Mouse (Mus musculus) neural tube, embryonic 14.5 days (tissue): ENCODE measurements around the gene Nek1. TPM values are rescaled to one million over a fixed set of nuclear protein-coding genes. Genes with fewer than 3 reads are reported as not detected.

Experiments used
- ATAC-seq: fragments of 200-750 bp; cut with Nextera tagmentation; 2 replicates; pipeline ENCODE4 v1.8.0; 2017; ENCODE audit warnings: low read depth, mild to moderate bottlenecking, moderate TSS enrichment, moderate library complexity
- H3K27ac ChIP-seq: fragments of 300-500 bp; sonication (generic); 2 replicates; pipeline ENCODE4 v1.5.1; 2014; ENCODE audit warnings: low read depth, mild to moderate bottlenecking, control low read depth, low read length, moderate library complexity, mixed read lengths
- H3K27me3 ChIP-seq: fragments of 300-500 bp; sonication (generic); 2 replicates; pipeline ENCODE4 v1.6.1; 2014; ENCODE audit warnings: low read length; ENCODE audit not compliant: control insufficient read depth, insufficient read depth
- H3K36me3 ChIP-seq: fragments of 300-500 bp; sonication (generic); 2 replicates; pipeline ENCODE4 v1.6.1; 2014; ENCODE audit warnings: low read length, mixed read lengths; ENCODE audit not compliant: control insufficient read depth, insufficient read depth
- H3K4me1 ChIP-seq: fragments of 300-500 bp; sonication (generic); 2 replicates; pipeline ENCODE4 v1.6.1; 2014; ENCODE audit warnings: low read length; ENCODE audit not compliant: control insufficient read depth, insufficient read depth
- H3K4me2 ChIP-seq: fragments of 300-500 bp; sonication (generic); 2 replicates; pipeline ENCODE4 v1.6.1; 2014; ENCODE audit warnings: mild to moderate bottlenecking, low read depth, low read length, control low read depth
- H3K4me3 ChIP-seq: fragments of 300-500 bp; sonication (generic); 2 replicates; pipeline ENCODE4 v1.5.1; 2014; ENCODE audit warnings: low read depth, low read length, control low read depth, mixed read lengths
- H3K9ac ChIP-seq: fragments of 300-500 bp; sonication (generic); replicated peaks from 2 replicates; pipeline ENCODE4 v1.6.1; 2014; ENCODE audit warnings: low read depth, mild to moderate bottlenecking, control low read depth, low read length, mixed read lengths
- H3K9me3 ChIP-seq: fragments of 300-500 bp; sonication (generic); 2 replicates; pipeline ENCODE4 v1.6.1; 2016; ENCODE audit warnings: low read length; ENCODE audit not compliant: control insufficient read depth
- WGBS: fragments of 180-500 bp; shearing (Covaris S2); extraction: QIAGEN DNeasy Blood & Tissue Kit; methylation state at CpG from one replicate; pipeline ENCODE4 v1.1.7; 2014; 5-methylcytosine and 5-hydroxymethylcytosine counted together
- polyA plus RNA-seq: library from polyadenylated mRNA; unstranded; fragments of >200 nt; fragmentation: Nextera tagmentation; extraction: Ambion mirVana; gene quantifications from 2 replicates; pipeline ENCODE4 v1.2.1, GENCODE M21; 2014

Nek1 gene
- polyA plus RNA-seq, 1 experiment from 2014 or later, result 42.9 TPM

DNA sequence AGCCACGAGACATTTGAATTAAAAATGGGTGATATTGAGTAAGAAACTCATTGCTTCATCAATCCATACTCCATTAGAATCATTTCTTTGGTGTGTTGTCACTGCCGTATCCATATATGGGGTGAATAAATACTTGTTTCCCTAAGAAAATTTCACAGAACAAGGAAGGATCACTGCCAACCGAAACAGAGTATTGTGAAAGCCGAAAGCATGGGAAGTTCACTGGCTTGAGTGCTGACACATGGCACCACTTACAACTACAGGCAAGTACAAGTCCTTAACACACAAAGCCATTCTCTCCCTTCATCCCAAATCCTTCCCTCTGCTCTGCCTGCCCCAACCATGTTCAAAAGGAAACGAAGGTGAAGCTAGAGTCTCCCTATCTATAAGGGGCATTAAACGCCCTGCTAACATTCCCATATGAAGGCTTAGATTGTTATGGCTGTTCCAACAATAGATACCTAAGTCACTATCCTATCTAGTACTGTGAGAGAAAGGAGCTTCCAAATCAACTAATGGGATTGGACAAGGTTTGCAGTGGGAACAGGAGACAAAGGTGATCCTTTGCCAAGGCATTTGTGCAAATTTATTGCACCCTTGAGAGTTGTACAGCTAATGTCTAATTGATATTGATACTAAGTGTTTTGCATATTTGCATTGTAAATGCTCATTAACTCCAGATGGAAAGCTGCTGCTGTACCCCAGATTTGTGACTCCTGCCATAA lies 168.6 kb downstream of the Nek1 start:
- Histone ChIP-seq H3K4me3 (no peak overlapping the region), H3K27me3 (no peaks in the 10 kb centered on the region), H3K9ac (no peak overlapping the region), H3K9me3 (no peaks in the 10 kb centered on the region), H3K4me2 (no peak overlapping the region), H3K27ac (no peak overlapping the region), H3K4me1 (no peaks in the 10 kb centered on the region), H3K36me3 (no peaks in the 10 kb centered on the region)
- ATAC-seq, result peak; percentile 86
- WGBS, result 81% methylated on average over 6 of the region's 6 CpGs

DNA sequence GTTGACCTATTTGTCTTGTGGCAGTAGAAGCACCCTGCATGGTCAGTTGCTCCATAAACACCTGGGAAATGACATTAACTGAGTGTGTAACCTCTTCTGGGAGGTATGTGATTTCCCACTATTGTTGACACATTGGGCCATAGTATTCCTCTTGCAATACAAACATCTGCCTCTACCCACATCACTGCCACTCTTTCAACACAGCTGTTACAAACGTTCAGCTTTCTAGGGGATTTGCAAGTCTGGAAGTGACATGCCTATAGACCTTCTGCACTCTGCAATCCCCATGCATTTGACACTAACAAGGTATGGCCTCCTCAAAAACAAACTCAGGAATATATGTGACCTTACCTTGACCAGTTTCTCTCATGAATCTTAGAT lies 169.2 kb downstream of the Nek1 start:
- Histone ChIP-seq H3K36me3 (no peaks in the 10 kb centered on the region), H3K9me3 (no peaks in the 10 kb centered on the region), H3K27ac (no peak overlapping the region), H3K27me3 (no peaks in the 10 kb centered on the region), H3K4me2 (no peak overlapping the region), H3K4me1 (no peaks in the 10 kb centered on the region), H3K4me3 (no peak overlapping the region), H3K9ac (no peak overlapping the region)
- peak; percentile 61 for ATAC-seq
- WGBS, result 47% methylated on average over 1 of the region's 1 CpGs

DNA sequence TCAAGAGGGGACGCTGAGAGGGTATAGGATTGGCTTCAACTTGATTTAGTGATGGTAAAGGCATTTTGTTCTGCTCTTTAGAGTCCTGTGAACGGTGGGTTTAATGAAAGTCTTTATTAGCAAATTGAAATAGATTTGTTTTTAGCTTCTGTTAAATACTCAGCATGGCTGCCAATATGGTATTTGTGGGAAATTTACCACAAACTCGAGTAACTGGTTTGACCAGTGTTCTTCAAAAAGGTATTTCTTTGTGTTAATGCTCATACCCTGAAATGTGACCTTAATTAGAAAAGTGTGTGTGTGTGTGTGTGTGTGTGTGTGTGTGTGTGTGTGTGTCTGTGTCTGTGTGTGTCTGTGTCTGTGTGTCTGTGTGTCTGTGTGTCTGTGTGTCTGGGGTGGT lies 178.6 kb downstream of the Nek1 start:
- no peaks in the 10 kb centered on the region for H3K27me3 ChIP-seq
- H3K36me3 ChIP-seq, result no peaks in the 10 kb centered on the region
- no peak overlapping the region for H3K9ac ChIP-seq
- no peaks in the 10 kb centered on the region for H3K4me1 ChIP-seq
- no peak overlapping the region for H3K4me3 ChIP-seq
- H3K27ac ChIP-seq, result no peak overlapping the region
- no peak overlapping the region for H3K4me2 ChIP-seq
- H3K9me3 ChIP-seq, result no peaks in the 10 kb centered on the region
- ATAC-seq, result no peak
- WGBS, result 81% methylated on average over 3 of the region's 3 CpGs

DNA sequence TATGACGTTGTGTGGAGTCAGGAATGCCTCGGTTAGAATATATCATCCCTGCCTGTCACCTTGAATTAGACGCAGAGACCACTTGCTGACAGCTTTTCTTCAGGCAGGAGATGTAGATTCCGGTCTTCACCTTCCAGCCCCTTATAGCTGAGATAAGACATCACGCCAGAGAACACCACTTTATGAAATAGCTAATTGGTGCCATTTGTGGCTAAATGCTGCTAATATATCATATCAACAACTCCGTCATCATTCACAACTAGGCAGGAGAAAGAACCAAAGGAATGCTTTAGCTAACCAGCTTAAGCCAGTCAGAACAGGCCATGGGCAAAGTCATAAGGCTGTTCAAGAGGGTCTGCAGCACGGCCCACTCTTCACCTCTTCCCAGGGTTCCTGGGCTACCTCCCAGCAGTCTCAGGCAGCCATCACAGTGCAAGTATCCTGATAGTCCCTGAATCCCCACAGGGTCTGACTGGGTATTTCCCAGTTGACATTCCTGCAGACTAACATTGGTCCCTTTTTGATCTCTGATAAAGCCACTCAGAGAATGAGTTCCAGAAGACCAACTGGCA lies 181.0 kb downstream of the Nek1 start:
- WGBS, result 53% methylated on average over 7 of the region's 7 CpGs
- Histone ChIP-seq H3K4me3 (no peak overlapping the region), H3K4me2 (no peak overlapping the region), H3K27me3 (no peaks in the 10 kb centered on the region), H3K9ac (no peak overlapping the region), H3K9me3 (no peaks in the 10 kb centered on the region), H3K4me1 (0 out of 2 replicates have a peak, but pooled peaks cover 3% of the 10 kb centered on the region), H3K36me3 (no peaks in the 10 kb centered on the region), H3K27ac (no peak overlapping the region)
- ATAC-seq, result 0 out of 2 replicates have a peak, but pooled peaks have one; percentile 38

DNA sequence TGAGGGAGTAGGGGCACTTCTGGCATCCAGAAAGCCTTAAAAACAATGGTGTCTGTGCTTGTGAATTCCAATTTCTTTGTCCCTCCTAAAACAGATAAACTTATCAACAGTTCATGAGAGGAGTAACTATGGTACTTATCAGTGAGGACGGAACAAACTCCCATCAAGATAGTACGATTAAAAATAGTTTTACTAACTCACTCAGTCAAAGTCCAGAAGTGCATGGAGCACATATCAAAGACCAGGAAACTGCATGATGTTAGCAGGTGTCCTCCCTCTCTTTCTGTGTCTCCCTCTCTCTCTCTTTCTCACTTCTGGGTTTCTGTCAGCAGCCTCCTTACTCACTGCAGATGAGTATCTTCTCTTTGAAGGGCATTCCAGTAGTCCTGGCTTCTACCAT lies 182.9 kb downstream of the Nek1 start:
- no peak overlapping the region for H3K27ac ChIP-seq
- H3K4me2 ChIP-seq, result no peak overlapping the region
- ATAC-seq, result no peak
- no peak overlapping the region for H3K9ac ChIP-seq
- no peaks in the 10 kb centered on the region for H3K9me3 ChIP-seq
- WGBS, result 96% methylated on average over 2 of the region's 2 CpGs
- no peaks in the 10 kb centered on the region for H3K36me3 ChIP-seq
- H3K4me3 ChIP-seq, result no peak overlapping the region
- H3K4me1 ChIP-seq, result 0 out of 2 replicates have a peak, but pooled peaks cover 5% of the 10 kb centered on the region
- H3K27me3 ChIP-seq, result no peaks in the 10 kb centered on the region

DNA sequence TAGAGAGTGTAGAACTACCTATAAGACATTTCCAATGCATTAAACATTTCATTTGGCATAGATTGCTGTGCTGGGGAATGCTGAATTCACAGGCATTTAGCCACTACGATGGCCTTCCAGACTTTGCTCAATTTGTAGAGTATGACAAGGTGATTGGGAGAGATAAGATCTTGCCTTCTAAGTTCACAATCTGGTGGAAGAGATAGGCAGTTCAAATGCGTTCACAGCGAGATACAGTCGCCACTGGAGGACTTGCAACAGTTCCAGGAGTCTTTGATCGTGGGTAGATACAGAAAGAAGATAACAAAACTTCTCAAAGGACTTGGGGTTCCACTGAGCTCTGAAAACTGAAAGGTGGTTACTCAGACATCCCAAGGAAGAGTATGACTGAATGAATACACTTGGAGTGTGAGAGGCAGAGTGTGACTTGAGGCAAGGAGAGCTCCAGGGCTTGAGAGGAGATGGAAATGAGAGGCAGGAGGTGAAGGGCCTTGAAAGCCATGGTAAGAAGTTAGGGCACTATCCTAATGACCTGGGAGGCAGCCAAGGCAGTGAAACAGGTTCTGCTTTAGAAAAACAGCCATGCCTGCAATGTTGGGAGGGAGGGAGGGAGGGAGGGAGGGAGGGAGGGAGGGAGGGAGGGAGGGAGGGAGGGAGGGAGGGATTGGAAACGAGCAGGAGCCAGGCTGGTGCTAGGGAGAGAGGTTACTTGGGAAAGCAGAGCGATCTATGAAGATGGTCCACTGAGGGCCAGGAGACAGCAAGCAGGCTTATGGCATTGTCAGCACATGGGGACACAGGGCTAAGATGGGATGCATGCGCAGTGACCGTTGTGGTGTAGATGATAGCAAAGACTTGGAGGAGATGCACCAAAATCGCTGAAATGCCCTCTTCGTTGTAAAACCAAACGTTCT lies 184.9 kb downstream of the Nek1 start:
- H3K9me3 ChIP-seq, result no peaks in the 10 kb centered on the region
- H3K9ac ChIP-seq, result no peak overlapping the region
- ATAC-seq, result peak; percentile 47; the same call in 1 of the 2 replicates
- H3K27ac ChIP-seq, result no peak overlapping the region
- H3K4me1 ChIP-seq, result 0 out of 2 replicates have a peak, but pooled peaks cover 5% of the 10 kb centered on the region
- no peaks in the 10 kb centered on the region for H3K27me3 ChIP-seq
- H3K4me2 ChIP-seq, result no peak overlapping the region
- WGBS, result 78% methylated on average over 12 of the region's 12 CpGs
- H3K4me3 ChIP-seq, result no peak overlapping the region
- H3K36me3 ChIP-seq, result no peaks in the 10 kb centered on the region

DNA sequence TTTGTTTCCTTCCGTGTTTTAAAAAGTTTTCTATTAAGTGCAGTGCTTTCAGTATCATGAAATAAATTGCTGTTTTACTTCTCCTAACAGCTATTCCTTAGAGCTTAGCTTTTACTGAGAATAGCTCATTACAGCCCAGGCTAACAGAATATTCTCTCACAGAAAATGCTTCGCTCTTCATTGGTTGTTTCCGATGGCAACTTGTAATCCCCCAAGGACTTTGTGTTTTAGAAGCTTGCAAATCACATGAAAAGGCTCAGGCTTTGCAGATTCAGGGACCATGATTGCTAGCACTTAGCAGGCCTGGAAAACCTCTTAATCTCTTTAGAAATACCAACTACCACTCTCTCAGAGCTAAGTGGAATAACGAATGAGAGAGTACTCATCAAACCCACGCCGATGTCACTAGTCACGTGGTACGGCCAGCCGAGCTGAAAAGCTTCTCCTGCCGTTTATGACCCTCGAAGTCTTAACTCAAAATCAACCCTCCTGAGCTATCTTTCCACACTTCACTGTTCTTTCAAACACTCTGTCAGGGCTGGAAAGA lies 185.7 kb downstream of the Nek1 start:
- no peak overlapping the region for H3K4me2 ChIP-seq
- H3K36me3 ChIP-seq, result no peaks in the 10 kb centered on the region
- 41% methylated on average over 11 of the region's 11 CpGs for WGBS
- H3K9me3 ChIP-seq, result no peaks in the 10 kb centered on the region
- no peak overlapping the region for H3K4me3 ChIP-seq
- H3K27me3 ChIP-seq, result no peaks in the 10 kb centered on the region
- peak; percentile 44; the same call in 1 of the 2 replicates for ATAC-seq
- 0 out of 2 replicates have a peak, but pooled peaks cover 5% of the 10 kb centered on the region for H3K4me1 ChIP-seq
- no peak overlapping the region for H3K9ac ChIP-seq
- H3K27ac ChIP-seq, result no peak overlapping the region
